Mouse (Mus musculus): ENCODE data around the gene Hsf2bp. TPM values are rescaled to one million over a fixed set of nuclear protein-coding genes. Genes with fewer than 3 reads are reported as not detected.

The Hsf2bp gene
- polyA plus RNA-seq, 1 experiment from 2014 or later = 0.64 TPM

DNA sequence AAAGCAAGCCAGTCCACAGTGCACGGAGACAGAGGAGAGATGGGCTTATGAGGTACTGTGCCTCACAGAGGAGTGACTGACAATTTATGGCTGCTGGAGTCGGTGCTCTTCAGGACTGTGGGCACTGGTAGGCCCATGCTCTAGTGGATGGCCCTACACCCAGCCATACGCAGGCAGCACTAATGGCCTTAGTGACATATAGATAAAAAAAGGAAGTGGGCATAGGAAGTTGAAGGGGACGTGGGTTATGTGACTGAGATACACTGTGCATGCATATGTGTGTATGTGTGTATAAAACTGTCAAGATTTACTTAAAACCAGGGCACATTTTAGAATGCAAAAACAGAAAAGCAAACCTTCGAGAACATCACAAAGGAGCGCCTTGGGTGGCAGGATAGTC, 24.5 kb downstream of the Hsf2bp start:
- no peaks in the 10 kb centered on the region for H3K9me3 ChIP-seq (ENCODE audit: control insufficient read depth, low read length)
- no peak overlapping the region for H3K4me2 ChIP-seq (ENCODE audit: low read depth, severe bottlenecking)
- DNase-seq (ENCODE audit: low spot score) = no peak
- H3K4me3 ChIP-seq (ENCODE audit: low read depth, low read length) = no peak overlapping the region
- no peak for ATAC-seq (ENCODE audit: insufficient number of reproducible peaks, low FRiP score, low TSS enrichment, low read depth)
- WGBS = 81% methylated on average over 6 of the region's 6 CpGs
- no peaks in the 10 kb centered on the region for H3K27me3 ChIP-seq (ENCODE audit: control insufficient read depth, insufficient read depth, low read length)
- H3K36me3 ChIP-seq (ENCODE audit: control insufficient read depth, insufficient read depth, low read length) = no peaks in the 10 kb centered on the region
- H3K4me1 ChIP-seq (ENCODE audit: control insufficient read depth, insufficient read depth, low read length) = no peaks in the 10 kb centered on the region
- H3K27ac ChIP-seq (replicated peaks; ENCODE audit: low read depth, low read length) = no peak overlapping the region
- no peak overlapping the region for H3K9ac ChIP-seq (ENCODE audit: low read length)

DNA sequence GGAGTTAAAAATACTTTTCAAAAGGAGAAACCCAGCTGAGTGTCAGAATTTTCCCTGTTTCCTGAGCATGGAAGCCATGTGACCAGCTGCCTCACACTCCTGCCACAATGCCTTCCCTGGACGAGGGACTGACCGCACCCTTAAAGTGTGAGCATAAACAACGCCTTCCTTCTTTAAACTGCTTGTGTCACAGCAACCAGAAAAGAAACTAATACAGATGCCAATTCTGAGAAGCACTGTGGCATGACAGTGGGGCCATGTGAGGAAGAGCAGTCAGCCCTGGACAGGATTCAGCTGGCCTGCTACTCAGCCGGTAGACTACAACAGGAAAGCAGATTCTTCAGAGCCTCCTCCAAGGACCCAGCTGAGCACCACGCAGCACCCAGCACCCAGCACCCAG, 29.3 kb downstream of the Hsf2bp start:
- Histone ChIP-seq H3K36me3 (ENCODE audit: control insufficient read depth, insufficient read depth, low read length) (no peaks in the 10 kb centered on the region), H3K27ac (replicated peaks; ENCODE audit: low read depth, low read length) (no peak overlapping the region), H3K4me2 (ENCODE audit: low read depth, severe bottlenecking) (no peak overlapping the region), H3K4me1 (ENCODE audit: control insufficient read depth, insufficient read depth, low read length) (no peaks in the 10 kb centered on the region), H3K9me3 (ENCODE audit: control insufficient read depth, low read length) (no peaks in the 10 kb centered on the region), H3K4me3 (ENCODE audit: low read depth, low read length) (no peak overlapping the region), H3K9ac (ENCODE audit: low read length) (no peak overlapping the region), H3K27me3 (ENCODE audit: control insufficient read depth, insufficient read depth, low read length) (no peaks in the 10 kb centered on the region)
- DNase-seq (ENCODE audit: low spot score) = no peak
- 82% methylated on average over 5 of the region's 5 CpGs for WGBS
- no peak for ATAC-seq (ENCODE audit: insufficient number of reproducible peaks, low FRiP score, low TSS enrichment, low read depth)

DNA sequence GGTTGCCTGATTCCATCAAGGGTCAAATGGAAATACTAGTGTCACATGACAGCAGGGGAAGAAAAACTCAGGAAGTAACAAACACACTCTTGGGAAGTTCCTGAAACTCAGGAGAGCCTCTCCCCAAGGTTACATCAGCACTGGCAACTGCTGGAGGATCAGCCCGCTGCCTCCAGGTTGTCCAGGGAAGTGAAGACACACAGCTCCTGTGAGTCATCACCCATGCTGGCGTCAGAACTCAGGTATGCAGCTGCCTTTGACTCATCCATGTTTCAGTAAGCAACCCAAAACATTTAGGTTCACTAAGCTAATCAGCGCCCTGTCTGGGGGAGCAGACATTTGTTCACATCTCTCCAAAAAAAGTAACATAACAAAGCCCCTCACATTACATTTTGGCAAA, 32.9 kb downstream of the Hsf2bp start:
- no peak for ATAC-seq (ENCODE audit: insufficient number of reproducible peaks, low FRiP score, low TSS enrichment, low read depth)
- H3K27ac ChIP-seq (replicated peaks; ENCODE audit: low read depth, low read length) = no peak overlapping the region
- no peak overlapping the region for H3K9ac ChIP-seq (ENCODE audit: low read length)
- no peaks in the 10 kb centered on the region for H3K4me1 ChIP-seq (ENCODE audit: control insufficient read depth, insufficient read depth, low read length)
- no peak overlapping the region for H3K4me3 ChIP-seq (ENCODE audit: low read depth, low read length)
- 86% methylated on average over 3 of the region's 3 CpGs for WGBS
- no peaks in the 10 kb centered on the region for H3K27me3 ChIP-seq (ENCODE audit: control insufficient read depth, insufficient read depth, low read length)
- no peak overlapping the region for H3K4me2 ChIP-seq (ENCODE audit: low read depth, severe bottlenecking)
- DNase-seq (ENCODE audit: low spot score) = no peak
- no peaks in the 10 kb centered on the region for H3K9me3 ChIP-seq (ENCODE audit: control insufficient read depth, low read length)
- no peaks in the 10 kb centered on the region for H3K36me3 ChIP-seq (ENCODE audit: control insufficient read depth, insufficient read depth, low read length)

GRCm38 (mm10) chr17:31998351-31998750, 37.8 kb downstream of the Hsf2bp start:
- Histone ChIP-seq H3K4me2 (ENCODE audit: low read depth, severe bottlenecking) (no peak overlapping the region), H3K4me3 (ENCODE audit: low read depth, low read length) (no peak overlapping the region), H3K27ac (replicated peaks; ENCODE audit: low read depth, low read length) (no peak overlapping the region), H3K36me3 (ENCODE audit: control insufficient read depth, insufficient read depth, low read length) (no peaks in the 10 kb centered on the region), H3K9ac (ENCODE audit: low read length) (no peak overlapping the region), H3K27me3 (ENCODE audit: control insufficient read depth, insufficient read depth, low read length) (no peaks in the 10 kb centered on the region), H3K4me1 (ENCODE audit: control insufficient read depth, insufficient read depth, low read length) (no peaks in the 10 kb centered on the region), H3K9me3 (ENCODE audit: control insufficient read depth, low read length) (no peaks in the 10 kb centered on the region)
- no peak for ATAC-seq (ENCODE audit: insufficient number of reproducible peaks, low FRiP score, low TSS enrichment, low read depth)
- DNase-seq (ENCODE audit: low spot score) = no peak
- 85% methylated on average over 1 of the region's 1 CpGs for WGBS

GRCm38 (mm10) chr17:31996331-31996730, 39.8 kb downstream of the Hsf2bp start:
- Histone ChIP-seq H3K4me1 (ENCODE audit: control insufficient read depth, insufficient read depth, low read length) (no peaks in the 10 kb centered on the region), H3K9me3 (ENCODE audit: control insufficient read depth, low read length) (no peaks in the 10 kb centered on the region), H3K9ac (ENCODE audit: low read length) (no peak overlapping the region), H3K4me2 (ENCODE audit: low read depth, severe bottlenecking) (no peak overlapping the region), H3K27ac (replicated peaks; ENCODE audit: low read depth, low read length) (no peak overlapping the region), H3K4me3 (ENCODE audit: low read depth, low read length) (no peak overlapping the region), H3K27me3 (ENCODE audit: control insufficient read depth, insufficient read depth, low read length) (no peaks in the 10 kb centered on the region), H3K36me3 (ENCODE audit: control insufficient read depth, insufficient read depth, low read length) (no peaks in the 10 kb centered on the region)
- no peak for DNase-seq (ENCODE audit: low spot score)
- no peak for ATAC-seq (ENCODE audit: insufficient number of reproducible peaks, low FRiP score, low TSS enrichment, low read depth)
- 79% methylated on average over 4 of the region's 4 CpGs for WGBS

- H3K9ac ChIP-seq (ENCODE audit: low read length) = no peak overlapping the region
- ATAC-seq (ENCODE audit: insufficient number of reproducible peaks, low FRiP score, low TSS enrichment, low read depth) (no peak), DNase-seq (ENCODE audit: low spot score) (no peak)
- H3K36me3 ChIP-seq (ENCODE audit: control insufficient read depth, insufficient read depth, low read length) = no peaks in the 10 kb centered on the region
- no peak overlapping the region for H3K4me3 ChIP-seq (ENCODE audit: low read depth, low read length)
- no peaks in the 10 kb centered on the region for H3K9me3 ChIP-seq (ENCODE audit: control insufficient read depth, low read length)
- 78% methylated on average over 2 of the region's 2 CpGs for WGBS
- H3K4me1 ChIP-seq (ENCODE audit: control insufficient read depth, insufficient read depth, low read length) = no peaks in the 10 kb centered on the region
- H3K4me2 ChIP-seq (ENCODE audit: low read depth, severe bottlenecking) = no peak overlapping the region
- H3K27me3 ChIP-seq (ENCODE audit: control insufficient read depth, insufficient read depth, low read length) = no peaks in the 10 kb centered on the region
- no peak overlapping the region for H3K27ac ChIP-seq (replicated peaks; ENCODE audit: low read depth, low read length)
These were observed 40.4 kb downstream of the Hsf2bp start for GRCm38 (mm10) chr17:31995784-31996183.

GRCm38 (mm10) chr17:31994132-31994531, 42.0 kb downstream of the Hsf2bp start:
- H3K4me3 ChIP-seq (ENCODE audit: low read depth, low read length) = no peak overlapping the region
- H3K4me2 ChIP-seq (ENCODE audit: low read depth, severe bottlenecking) = no peak overlapping the region
- H3K9ac ChIP-seq (ENCODE audit: low read length) = no peak overlapping the region
- H3K27ac ChIP-seq (replicated peaks; ENCODE audit: low read depth, low read length) = no peak overlapping the region
- no peaks in the 10 kb centered on the region for H3K4me1 ChIP-seq (ENCODE audit: control insufficient read depth, insufficient read depth, low read length)
- H3K36me3 ChIP-seq (ENCODE audit: control insufficient read depth, insufficient read depth, low read length) = no peaks in the 10 kb centered on the region
- ATAC-seq (ENCODE audit: insufficient number of reproducible peaks, low FRiP score, low TSS enrichment, low read depth) = no peak
- DNase-seq (ENCODE audit: low spot score) = no peak
- no peaks in the 10 kb centered on the region for H3K9me3 ChIP-seq (ENCODE audit: control insufficient read depth, low read length)
- no peaks in the 10 kb centered on the region for H3K27me3 ChIP-seq (ENCODE audit: control insufficient read depth, insufficient read depth, low read length)

GRCm38 (mm10) chr17:31993354-31993753, 42.8 kb downstream of the Hsf2bp start:
- H3K4me3 ChIP-seq (ENCODE audit: low read depth, low read length) = no peak overlapping the region
- ATAC-seq (ENCODE audit: insufficient number of reproducible peaks, low FRiP score, low TSS enrichment, low read depth) (no peak), DNase-seq (ENCODE audit: low spot score) (no peak)
- H3K9ac ChIP-seq (ENCODE audit: low read length) = no peak overlapping the region
- no peaks in the 10 kb centered on the region for H3K27me3 ChIP-seq (ENCODE audit: control insufficient read depth, insufficient read depth, low read length)
- no peaks in the 10 kb centered on the region for H3K36me3 ChIP-seq (ENCODE audit: control insufficient read depth, insufficient read depth, low read length)
- no peaks in the 10 kb centered on the region for H3K4me1 ChIP-seq (ENCODE audit: control insufficient read depth, insufficient read depth, low read length)
- no peak overlapping the region for H3K27ac ChIP-seq (replicated peaks; ENCODE audit: low read depth, low read length)
- 79% methylated on average over 1 of the region's 1 CpGs for WGBS
- no peaks in the 10 kb centered on the region for H3K9me3 ChIP-seq (ENCODE audit: control insufficient read depth, low read length)
- H3K4me2 ChIP-seq (ENCODE audit: low read depth, severe bottlenecking) = no peak overlapping the region

DNA sequence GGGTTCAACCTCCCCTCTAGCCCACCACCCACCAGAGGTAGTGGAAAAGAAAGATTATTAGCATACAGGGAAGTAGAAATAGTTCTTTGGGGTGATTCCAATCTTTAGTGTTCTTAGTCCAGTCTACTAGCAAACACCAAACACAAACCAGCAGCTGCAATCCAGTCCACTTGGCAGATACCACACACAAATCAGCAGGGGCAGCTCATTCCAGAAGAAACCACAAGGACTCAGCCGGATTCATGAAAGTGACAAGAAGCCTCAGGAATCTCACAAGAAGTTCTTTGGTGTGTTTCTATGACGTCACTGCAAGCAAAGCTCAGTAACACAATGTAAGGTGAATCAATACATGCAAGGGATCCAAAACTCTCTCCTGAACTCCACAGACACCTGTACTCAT, 44.1 kb downstream of the Hsf2bp start:
- no peak overlapping the region for H3K4me3 ChIP-seq (ENCODE audit: low read depth, low read length)
- no peaks in the 10 kb centered on the region for H3K36me3 ChIP-seq (ENCODE audit: control insufficient read depth, insufficient read depth, low read length)
- no peaks in the 10 kb centered on the region for H3K27me3 ChIP-seq (ENCODE audit: control insufficient read depth, insufficient read depth, low read length)
- H3K9ac ChIP-seq (ENCODE audit: low read length) = no peak overlapping the region
- H3K9me3 ChIP-seq (ENCODE audit: control insufficient read depth, low read length) = no peaks in the 10 kb centered on the region
- H3K27ac ChIP-seq (replicated peaks; ENCODE audit: low read depth, low read length) = no peak overlapping the region
- DNase-seq (ENCODE audit: low spot score) (no peak), ATAC-seq (ENCODE audit: insufficient number of reproducible peaks, low FRiP score, low TSS enrichment, low read depth) (no peak)
- 85% methylated on average over 2 of the region's 2 CpGs for WGBS
- no peaks in the 10 kb centered on the region for H3K4me1 ChIP-seq (ENCODE audit: control insufficient read depth, insufficient read depth, low read length)
- H3K4me2 ChIP-seq (ENCODE audit: low read depth, severe bottlenecking) = no peak overlapping the region
